Mouse (Mus musculus) frontal cortex, postnatal 10 days (tissue): ENCODE measurements around the gene Ddx54.

ENCODE experiments used
- DNase-seq, 2 experiments: peaks; one replicate each; pipeline ENCODE4 v3.0.0; 2022; ENCODE audit warnings: low spot score in 2 of 2, mixed read lengths in 1 of 2

Ddx54 gene

DNA sequence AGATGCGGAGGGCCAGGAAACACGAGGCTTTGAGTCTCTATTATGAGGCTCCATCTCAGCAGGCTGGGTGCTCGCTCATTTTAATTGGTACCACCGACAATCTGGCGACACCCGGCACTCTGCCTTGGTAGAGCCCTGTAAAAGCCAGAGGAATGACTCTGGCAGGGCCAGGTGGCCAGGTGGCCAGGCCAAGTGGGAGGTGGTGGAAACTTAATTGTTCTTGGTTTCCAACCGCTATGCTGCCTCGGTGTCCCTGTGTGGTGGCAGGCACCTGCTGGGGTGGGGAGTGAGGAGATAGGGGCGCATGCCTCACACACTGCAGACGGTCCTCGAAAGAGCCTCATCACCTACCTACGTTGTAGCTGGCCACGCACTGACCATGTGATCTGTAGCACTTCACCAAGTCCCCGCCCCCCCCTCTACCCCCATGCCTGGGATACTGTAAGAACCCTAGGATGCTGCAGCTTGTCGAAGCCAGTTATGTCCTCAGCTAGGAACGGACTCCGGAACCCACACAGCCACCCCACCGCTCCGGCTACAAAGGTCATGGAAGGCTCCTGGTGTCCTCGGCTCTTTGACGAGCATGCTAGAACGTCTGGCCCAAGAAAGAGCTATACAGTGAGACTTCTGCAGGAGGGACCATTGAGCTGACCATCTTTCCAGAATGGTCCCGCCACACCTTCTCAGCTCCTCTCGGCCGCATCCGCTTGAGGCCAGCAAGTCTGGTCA lies 32.5 kb upstream of the Ddx54 start:
- DNase-seq = no peak

DNA sequence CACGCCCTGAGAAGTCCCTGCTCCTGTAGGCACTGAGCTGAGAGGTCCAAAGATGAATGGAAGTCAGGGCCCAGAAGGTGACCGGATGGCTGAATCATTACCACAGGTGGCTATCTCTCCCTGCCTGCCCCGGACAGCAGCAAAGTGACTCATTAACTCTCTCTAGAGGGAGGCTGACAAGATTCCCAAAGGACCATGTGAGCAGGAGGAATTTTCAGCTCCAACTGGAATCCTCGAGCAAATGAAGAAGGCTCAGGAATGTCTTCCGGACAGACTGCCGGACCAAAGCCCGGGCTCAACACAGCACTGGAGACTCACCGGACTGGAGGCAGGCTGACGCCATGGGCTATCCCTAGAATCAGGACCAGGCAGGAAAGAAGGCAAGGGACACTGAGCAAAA lies 30.5 kb upstream of the Ddx54 start:
- DNase-seq = no peak

DNA sequence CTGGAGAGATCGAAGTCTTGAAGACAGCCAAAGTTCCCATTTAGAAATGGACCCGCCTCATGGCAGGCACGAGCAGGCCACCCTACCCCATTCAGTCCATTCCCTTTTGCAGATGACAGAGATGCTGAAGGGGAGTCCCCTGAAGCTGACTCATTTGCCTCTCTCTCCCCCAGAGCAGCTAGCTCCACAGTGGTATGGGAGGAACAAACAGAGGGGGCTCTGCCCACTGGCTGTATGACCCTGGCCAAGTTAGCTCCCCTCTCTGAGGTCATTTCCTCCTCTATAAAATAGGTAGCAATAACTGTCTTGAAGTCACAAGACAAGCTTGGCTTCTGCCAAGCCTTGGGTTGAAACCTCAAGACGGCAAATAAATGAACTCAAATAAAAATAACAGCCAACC lies 29.0 kb upstream of the Ddx54 start:
- DNase-seq = no peak

DNA sequence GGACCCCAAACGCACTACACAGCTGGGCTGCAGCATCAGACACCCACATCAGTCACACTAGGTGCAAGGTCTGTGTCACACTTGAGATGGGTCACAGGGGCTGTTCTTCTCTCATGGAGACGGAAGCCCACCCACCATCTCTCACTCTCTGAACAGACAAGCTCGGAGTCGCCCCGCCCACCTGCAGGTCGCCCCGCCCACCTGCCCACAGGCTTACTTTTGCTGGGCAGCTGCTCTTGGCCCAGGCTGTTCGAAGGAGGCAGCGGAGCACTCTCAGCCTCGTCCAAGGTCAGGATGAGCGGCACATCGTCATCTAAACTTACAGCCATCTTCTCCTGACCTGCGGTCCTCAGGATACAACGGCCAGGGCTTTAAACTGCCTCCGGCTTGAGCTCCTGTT lies 27.6 kb upstream of the Ddx54 start:
- DNase-seq = no peak

DNA sequence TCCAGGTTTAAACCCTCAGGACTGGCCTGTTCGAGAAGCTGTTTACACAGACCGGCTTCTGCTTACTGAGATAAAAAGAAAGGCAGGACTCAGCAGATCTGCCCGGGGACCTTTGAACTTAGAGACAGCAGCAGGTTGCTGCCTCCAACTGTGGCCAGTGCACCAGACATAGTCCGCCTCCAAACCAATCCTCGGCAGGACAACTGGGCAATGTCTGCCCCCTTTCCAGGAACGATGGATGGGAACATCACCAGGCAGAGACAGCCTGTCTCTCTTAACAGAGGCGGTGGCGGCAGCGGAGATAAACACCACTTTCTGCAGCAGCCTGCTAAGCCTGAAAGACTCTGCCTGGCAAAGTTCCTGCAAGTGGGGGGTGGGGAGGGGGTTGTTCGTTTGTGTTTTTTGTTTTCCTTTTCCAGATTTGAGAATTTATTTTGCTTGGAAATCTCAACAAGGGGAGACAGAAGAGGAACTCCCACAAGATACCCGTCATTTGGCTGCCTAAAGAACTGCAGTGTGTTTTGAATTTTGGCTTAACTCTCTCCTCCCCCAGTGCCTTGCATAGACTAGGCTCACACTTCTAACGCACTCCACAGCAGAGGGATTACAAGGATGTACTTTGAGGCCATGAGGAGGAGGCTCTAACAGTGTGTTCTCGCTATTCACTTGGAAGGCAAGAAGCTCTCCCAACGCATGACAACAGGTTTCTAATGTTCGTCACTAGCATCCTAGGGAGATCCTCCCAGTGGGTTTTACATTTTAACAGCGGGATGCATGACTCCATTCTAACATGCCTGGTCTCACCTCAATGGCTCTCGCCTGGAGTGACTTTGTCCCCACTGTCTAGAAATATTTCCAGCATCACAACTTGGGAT lies 25.6 kb upstream of the Ddx54 start:
- DNase-seq = peak in 1 of 2 experiments; percentile 46

DNA sequence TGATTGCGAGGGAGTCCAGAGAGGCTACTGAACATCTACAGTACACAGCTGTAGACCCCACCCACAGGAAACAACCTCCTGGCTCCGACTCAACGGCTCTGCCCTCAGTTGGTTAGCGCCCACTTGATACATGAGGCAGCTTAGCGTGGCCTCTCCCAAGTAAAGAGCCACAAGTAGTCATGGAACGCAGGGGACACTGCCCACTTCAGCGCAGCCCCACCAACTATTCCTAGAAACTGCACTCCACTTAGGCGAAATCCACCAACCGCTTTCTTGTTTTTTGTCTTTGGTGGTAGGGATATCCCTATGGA lies 25.0 kb upstream of the Ddx54 start:
- DNase-seq = no peak

DNA sequence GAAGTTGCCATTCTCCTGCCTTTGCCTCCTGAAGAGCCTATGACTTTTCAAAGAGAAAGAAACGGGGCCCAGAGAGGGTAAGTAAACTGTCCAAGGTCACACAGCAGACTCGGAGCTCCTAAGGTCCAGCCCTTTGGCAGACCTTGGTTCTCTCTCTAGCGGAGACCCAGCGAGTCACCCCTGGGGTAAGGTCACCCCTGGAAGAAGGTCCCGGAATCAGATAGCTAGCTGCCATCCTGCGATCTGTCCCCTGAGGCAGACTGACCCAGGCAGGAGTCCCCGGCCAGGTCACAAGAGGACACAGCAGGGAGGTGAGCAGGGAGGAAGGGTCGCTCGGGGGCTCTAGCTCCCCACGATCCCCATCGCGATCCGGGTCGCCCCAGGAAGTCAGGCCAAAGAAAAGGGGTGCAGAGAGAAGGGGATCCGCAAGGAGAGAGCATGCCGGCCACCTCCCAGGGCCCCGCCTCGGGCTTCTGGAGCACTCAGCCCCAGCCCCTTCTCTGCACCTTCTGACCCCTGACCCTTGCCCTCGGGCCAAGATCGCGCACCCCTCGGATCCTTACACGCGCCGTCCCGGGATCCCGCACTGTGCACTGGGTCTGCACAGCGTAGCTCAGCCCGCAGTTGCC lies 24.5 kb upstream of the Ddx54 start:
- DNase-seq = peak in 1 of 2 experiments; percentile 43

DNA sequence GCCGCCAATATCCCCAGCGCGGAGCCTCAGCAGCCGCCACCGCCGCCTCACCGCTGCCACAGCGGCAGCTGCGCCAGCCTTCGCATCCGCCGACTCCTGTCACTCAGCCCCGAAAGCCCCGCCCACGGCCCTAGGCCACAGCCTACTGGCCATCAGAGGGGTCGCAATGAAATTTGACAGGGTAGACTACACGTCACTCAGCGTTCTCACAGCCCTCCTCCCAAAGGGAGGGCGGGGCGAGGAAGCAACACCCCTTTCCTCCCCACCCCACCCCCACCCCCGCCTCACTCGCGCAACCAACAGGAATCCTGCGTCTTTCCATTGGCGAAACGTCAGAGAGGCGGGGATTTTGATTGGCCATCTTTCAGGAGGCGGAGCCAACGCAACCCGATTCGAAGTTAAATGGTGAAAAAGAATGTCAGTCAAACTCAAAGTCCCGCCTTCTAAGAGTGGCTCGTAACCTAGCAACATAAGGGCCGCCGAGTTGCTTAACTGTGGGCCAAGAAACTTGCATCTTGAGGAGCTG lies 23.9 kb upstream of the Ddx54 start, which contains the start of the genes Tpcn1 and Iqcd:
Tpcn1 (minus strand) TSS at position 105 of the 526 bp plus-strand sequence.
Iqcd (plus strand) TSS at position 448 of the 526 bp plus-strand sequence.
- DNase-seq = peak; percentile 99

DNA sequence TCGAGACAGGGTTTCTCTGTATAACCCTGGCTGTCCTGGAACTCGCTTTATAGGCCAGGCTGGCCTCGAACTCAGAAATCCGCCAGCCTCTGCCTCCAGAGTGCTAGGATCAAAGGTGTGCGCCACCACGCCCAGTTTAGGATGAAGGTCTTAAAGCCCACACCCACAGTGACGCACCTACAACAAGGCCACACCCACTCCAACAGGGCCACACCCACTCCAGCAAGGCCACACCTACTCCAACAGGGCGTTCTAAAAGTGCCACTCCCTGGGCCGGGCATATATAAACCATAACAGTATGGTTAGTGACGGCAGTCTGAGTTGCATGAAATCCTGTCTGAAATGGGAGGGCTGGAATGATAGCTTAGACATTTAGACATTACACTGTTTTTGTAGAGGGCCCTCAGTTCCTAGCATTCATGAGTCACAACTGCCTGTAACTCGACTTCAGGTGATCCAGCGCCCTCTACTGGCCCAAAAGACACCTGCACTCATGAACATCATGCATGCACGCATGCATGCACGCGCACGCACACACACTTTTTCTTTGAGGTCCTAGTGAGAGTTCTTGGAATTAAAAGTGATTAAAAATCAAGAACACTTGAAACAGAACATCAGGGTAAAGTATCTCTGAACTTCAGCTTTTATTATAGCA lies 22.1 kb upstream of the Ddx54 start:
- DNase-seq = no peak

DNA sequence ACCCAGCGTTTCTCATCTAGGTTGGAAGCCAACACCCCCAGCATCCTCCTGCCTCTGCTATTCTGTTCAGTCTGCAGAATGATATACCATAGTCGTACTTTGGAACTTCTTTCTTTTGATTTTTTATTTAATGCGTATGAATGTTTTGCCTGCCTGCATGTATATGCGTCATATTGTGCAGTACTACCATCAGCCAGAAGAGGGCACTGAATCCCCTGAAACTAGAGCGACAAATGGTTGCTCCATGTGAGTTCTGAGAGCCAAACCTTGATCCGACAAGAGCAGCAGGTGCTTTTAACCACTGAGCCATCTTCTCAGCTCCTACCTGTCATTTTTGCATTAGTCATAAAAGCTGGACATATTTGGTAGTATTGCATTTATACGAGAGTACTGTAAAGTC lies 20.4 kb upstream of the Ddx54 start:
- DNase-seq = no peak

DNA sequence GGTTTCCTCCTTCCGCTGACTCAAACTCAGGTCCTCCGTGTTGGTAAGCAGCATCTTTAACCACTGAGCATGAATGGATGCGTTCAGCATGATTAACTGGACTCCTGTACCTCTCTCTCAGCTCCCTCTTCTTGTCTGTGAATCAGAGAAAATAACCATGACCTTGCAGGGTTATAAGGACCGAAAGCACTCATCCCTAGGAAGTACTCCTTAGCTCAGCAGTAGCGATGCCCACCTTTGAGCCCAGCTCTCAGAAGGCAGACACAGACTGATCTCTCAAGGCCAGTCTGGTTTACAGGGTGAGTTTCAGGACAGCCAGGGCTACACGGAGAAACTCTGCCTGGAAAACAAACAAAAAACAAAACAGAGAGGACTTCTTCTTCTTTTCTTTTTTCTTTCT lies 18.1 kb upstream of the Ddx54 start:
- no peak for DNase-seq

DNA sequence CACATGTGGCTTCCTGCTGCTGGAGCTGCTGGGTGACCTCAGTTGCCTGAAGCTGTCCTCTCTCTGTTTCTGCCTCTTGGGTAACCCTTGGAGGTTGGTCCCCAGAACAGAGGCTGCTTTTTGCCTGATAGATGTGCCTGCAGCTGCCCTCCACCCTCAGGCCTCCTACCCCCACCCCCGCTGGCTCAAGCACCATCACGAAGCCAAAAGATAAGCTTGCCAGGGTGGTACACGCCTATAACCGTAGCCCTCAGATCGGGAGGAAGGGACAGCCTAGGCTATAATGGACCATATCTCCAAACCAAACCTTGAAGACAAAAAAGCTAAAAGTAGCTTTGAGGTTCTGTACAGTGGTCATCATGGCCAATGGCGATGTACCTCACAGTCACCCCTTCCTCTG lies 12.9 kb upstream of the Ddx54 start:
- DNase-seq = no peak

DNA sequence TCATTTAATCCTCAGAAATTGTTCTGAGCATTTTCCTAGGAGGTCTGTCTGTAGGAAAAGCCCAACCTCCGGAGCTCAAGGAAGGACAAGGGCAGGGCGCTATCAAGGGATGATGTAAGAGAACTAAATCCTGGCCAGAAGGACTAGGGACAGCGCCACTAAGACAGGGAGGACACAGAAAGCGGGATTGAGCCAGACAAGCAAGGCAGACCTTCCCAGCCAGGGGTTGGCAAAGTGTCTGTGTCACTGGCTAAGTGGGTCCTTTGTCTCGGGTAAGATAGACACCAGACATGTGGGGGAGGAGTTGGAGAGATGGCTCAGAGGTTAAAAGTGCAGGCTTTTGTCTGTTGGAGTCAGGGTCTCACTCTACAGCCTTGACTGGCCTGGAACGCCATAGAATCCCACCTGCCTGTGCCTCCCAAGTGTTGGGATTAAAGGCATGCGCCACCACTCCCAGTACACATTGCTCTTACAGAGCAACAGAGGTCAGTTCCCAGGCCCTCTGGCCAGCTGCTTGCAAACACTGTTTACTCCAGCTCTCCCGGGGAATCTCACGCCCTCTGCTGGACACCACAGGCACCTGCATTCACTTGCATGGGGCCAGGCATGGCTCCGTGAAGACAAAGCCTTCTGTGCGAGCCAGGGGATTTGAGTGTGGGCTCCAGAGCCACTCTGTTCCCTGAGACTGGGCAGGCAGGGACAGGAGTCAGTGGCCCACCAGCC lies 11.4 kb upstream of the Ddx54 start:
- DNase-seq = no peak

DNA sequence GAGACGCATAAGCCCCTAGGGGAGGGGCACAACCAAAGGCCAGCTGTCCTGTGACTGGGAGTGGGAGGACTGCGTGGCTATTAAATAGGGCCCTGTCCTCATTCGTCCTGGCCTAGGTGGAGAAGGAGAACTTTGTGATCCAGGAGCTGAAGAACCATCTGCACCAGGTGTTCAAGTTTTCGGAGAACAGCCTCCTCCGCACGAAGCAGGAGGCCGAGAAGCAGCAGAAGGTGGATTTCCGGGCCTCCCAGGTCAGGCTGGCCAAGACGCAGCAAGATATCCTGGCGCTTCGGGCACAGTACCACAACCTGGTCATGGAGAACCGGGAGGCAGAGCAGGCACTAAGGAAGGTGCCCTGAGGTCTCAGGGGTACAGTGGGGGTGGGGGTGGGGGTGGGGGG lies 10.3 kb upstream of the Ddx54 start:
- DNase-seq = no peak

DNA sequence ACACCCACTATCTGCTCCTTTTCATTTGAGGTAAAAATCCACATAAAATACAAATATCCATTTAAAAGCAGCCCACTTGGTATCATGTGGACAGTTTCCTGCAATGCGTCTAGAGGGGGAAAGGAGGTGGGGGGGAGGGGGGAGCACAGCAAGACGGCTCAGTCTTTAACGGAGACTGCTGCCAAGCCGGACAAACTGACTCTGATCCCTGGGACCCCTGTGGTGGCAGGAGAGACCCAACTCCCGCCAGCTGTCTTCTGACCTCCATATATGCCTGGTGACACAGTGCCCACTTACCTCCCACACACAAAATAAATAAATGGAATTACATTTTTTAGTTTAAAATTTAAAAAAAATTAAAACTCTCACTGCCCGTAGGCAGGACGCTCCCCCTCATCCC lies 9.0 kb upstream of the Ddx54 start:
- no peak for DNase-seq

DNA sequence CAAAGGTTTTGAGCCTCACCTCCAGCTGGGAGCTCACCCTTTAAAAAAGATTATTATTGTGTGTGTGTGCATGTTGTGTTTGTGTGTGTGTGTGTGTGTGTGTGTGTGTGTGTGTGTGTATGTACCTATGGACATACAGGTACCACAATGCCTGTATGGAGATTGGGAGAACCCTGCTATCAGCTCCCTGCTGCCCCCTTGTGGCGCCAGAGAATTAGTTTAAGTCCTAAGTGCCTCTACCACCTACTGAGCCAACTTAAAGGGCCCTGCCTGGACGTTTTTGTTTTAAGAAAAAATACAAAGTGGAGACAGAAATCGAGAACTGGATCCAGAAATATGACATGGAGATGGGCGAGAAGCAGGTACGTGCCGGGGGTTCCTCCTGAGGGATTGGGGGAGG lies 7.7 kb upstream of the Ddx54 start:
- DNase-seq = peak in 1 of 2 experiments; percentile 77

DNA sequence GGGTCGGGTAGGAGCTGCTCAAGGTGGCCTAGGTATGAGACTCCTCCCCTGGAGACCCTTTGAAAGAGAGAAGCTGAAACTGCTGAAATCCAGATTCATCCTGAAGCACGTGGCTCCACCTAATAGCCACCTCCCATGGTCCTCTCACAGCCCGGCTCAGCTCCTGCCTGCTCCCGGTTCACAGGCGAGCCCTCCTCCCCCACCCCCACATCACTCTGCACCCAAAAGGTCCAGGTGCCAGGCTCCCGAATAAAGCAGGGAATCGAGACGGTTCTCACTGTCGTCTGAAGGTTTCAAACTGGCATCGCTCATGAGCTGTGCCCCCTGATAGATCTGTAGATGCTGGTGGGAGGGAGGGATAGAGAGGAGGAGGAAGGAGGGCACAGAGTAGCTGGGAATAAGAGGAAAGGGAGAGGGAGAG lies 7.3 kb upstream of the Ddx54 start:
- no peak for DNase-seq

DNA sequence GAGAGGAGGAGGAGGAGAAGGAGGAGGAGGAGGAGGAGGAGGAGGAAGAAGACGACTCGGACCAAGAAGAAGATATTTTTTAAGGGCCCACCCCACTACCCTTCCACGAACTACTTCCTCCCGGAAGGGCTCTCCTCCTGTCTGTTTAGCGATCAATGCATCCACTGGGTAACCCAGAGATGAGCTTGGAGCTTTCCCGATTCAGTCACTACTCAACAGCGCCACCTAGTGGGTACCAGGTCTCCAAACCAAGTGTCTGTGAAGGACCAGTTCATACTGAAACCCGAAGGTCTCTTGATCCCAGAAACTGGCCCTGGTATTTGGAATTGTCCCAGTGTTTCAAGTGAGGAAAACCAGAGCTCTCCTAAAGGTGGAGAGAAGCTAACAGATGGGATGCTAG lies 6.9 kb upstream of the Ddx54 start:
- DNase-seq = peak in 1 of 2 experiments; percentile 85

DNA sequence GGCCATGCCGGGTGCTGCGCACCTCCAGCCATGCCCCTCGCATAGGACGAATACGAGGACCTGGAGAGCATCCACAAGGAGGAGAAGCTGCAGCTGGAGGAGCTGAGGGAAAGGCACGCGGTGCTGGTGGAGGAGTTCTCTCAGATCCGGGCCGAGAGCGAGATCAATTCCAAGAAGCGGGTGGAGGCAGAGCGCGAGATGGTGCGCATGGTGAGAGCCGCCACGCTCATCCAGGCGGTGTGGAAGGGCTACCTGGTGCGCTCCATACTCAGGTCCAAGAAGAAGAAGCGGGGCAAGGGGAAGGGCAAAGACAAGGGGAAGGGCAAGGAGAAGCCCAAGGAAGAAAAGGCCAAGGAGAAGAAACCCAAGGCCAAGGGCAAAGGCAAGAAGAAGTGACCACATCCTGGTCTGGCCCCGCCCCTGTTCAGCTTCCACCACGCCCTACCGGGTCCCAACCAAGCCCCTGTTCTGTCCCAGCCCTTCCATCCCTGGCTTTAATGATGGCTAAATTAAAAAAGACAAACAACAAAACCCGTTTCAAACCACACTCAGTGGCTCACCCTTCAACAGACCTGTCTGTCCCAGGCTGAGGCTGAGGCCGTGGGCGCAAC lies 5.8 kb upstream of the Ddx54 start:
- no peak for DNase-seq

DNA sequence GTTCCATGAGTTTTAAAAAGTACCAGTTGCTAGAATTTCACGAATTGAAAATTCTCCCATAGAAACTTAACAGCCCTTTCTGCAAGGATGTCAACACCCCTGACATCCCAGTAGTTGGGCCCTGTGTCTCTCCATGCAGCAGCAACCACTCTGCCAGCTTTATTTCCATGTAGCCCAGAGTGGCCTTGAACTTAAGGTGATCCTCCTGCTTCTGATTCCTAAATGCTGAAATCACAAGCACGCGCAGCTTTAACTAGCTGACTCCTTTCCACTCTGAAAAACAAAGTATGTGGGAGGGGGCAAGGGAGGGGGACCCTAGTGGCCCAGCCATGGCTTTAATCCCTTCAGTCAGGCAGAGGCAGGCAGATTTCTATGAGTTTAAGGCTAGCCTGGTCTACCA lies 5.2 kb upstream of the Ddx54 start:
- no peak for DNase-seq

DNA sequence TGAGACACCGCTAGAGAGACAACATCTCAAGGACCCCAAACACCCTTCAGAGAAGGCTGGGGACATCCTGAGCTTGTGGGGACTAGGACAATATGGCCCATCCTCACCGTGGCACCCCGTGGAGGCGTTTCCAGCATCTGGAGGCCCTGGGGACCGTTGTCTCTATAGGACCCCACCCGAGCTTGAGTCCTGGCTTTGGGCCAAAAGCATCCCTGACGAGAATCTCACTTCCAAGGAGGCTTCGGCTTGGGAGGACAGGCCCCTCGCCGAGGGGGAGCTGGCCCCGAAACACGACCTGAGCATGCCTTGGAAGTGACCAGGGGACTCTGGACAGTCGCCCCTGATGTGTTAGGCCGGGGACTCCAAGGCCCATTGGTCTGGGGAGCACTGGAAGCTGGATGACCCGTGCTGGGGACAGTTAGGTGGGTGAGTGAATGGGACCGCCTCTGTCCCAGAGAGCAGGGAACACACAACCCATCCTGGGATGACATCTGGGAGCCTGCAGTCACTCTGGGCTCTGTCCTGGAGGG lies 3.2 kb upstream of the Ddx54 start:
- no peak for DNase-seq
